Mouse (Mus musculus): ENCODE data around the gene Stpg2. TPM values are rescaled to one million over a fixed set of nuclear protein-coding genes. Genes with fewer than 3 reads are reported as not detected.
"Not testable (repeated sequence)": the region's sequence is repeated elsewhere in the genome, so short reads cannot be mapped to it uniquely, and the experiment has no call there.

Stpg2 gene
- polyA plus RNA-seq, 1 experiment, result not detected

- Histone ChIP-seq H3K27ac (replicated peaks; ENCODE audit: low read depth, low read length) (no peak overlapping the region), H3K4me3 (ENCODE audit: insufficient read depth, low read depth, low read length) (no peak overlapping the region), H3K4me1 (ENCODE audit: control insufficient read depth, insufficient read depth, insufficient read length, low read length) (no peaks in the 10 kb centered on the region)
These were observed 409.1 kb downstream of the Stpg2 start for GRCm38 (mm10) chr3:139614641-139615040.

GRCm38 (mm10) chr3:139615791-139616190 is 410.3 kb downstream of the Stpg2 start:
- Histone ChIP-seq H3K4me3 (ENCODE audit: insufficient read depth, low read depth, low read length) (no peak overlapping the region), H3K27ac (replicated peaks; ENCODE audit: low read depth, low read length) (no peak overlapping the region), H3K4me1 (ENCODE audit: control insufficient read depth, insufficient read depth, insufficient read length, low read length) (no peaks in the 10 kb centered on the region)

GRCm38 (mm10) chr3:139637887-139638286 is 432.4 kb downstream of the Stpg2 start:
- Histone ChIP-seq H3K4me3 (ENCODE audit: insufficient read depth, low read depth, low read length) (no peak overlapping the region), H3K27ac (replicated peaks; ENCODE audit: low read depth, low read length) (no peak overlapping the region), H3K4me1 (ENCODE audit: control insufficient read depth, insufficient read depth, insufficient read length, low read length) (no peaks in the 10 kb centered on the region)

- H3K4me1 ChIP-seq (ENCODE audit: control insufficient read depth, insufficient read depth, insufficient read length, low read length), result no peaks in the 10 kb centered on the region
- no peak overlapping the region for H3K27ac ChIP-seq (replicated peaks; ENCODE audit: low read depth, low read length)
- no peak overlapping the region for H3K4me3 ChIP-seq (ENCODE audit: insufficient read depth, low read depth, low read length)
These were observed 446.0 kb downstream of the Stpg2 start for GRCm38 (mm10) chr3:139651505-139651904.

GRCm38 (mm10) chr3:139659416-139659815 is 453.9 kb downstream of the Stpg2 start:
- Histone ChIP-seq H3K4me1 (ENCODE audit: control insufficient read depth, insufficient read depth, insufficient read length, low read length) (no peaks in the 10 kb centered on the region), H3K4me3 (ENCODE audit: insufficient read depth, low read depth, low read length) (no peak overlapping the region), H3K27ac (replicated peaks; ENCODE audit: low read depth, low read length) (no peak overlapping the region)

GRCm38 (mm10) chr3:139662241-139662640 is 456.7 kb downstream of the Stpg2 start:
- Histone ChIP-seq H3K4me1 (ENCODE audit: control insufficient read depth, insufficient read depth, insufficient read length, low read length) (no peaks in the 10 kb centered on the region), H3K4me3 (ENCODE audit: insufficient read depth, low read depth, low read length) (no peak overlapping the region), H3K27ac (replicated peaks; ENCODE audit: low read depth, low read length) (no peak overlapping the region)

GRCm38 (mm10) chr3:139663712-139664245 is 458.3 kb downstream of the Stpg2 start:
- no peaks in the 10 kb centered on the region for H3K4me1 ChIP-seq (ENCODE audit: control insufficient read depth, insufficient read depth, insufficient read length, low read length)
- no peak overlapping the region for H3K27ac ChIP-seq (replicated peaks; ENCODE audit: low read depth, low read length)
- no peak overlapping the region for H3K4me3 ChIP-seq (ENCODE audit: insufficient read depth, low read depth, low read length)

- Histone ChIP-seq H3K4me3 (ENCODE audit: insufficient read depth, low read depth, low read length) (no peak overlapping the region), H3K27ac (replicated peaks; ENCODE audit: low read depth, low read length) (no peak overlapping the region), H3K4me1 (ENCODE audit: control insufficient read depth, insufficient read depth, insufficient read length, low read length) (no peaks in the 10 kb centered on the region)
These were observed 459.6 kb downstream of the Stpg2 start for GRCm38 (mm10) chr3:139665047-139665446.

GRCm38 (mm10) chr3:139676192-139676591 is 470.7 kb downstream of the Stpg2 start:
- no peak overlapping the region for H3K27ac ChIP-seq (replicated peaks; ENCODE audit: low read depth, low read length)
- H3K4me3 ChIP-seq (ENCODE audit: insufficient read depth, low read depth, low read length), result no peak overlapping the region

GRCm38 (mm10) chr3:139676723-139677122 is 471.2 kb downstream of the Stpg2 start:
- Histone ChIP-seq H3K27ac (replicated peaks; ENCODE audit: low read depth, low read length) (no peak overlapping the region), H3K4me3 (ENCODE audit: insufficient read depth, low read depth, low read length) (no peak overlapping the region), H3K4me1 (ENCODE audit: control insufficient read depth, insufficient read depth, insufficient read length, low read length) (no peaks in the 10 kb centered on the region)

More at GRCm38 (mm10) chr3:139676192-139676591, 470.7 kb downstream of the Stpg2 start:
- no peaks in the 10 kb centered on the region for H3K4me1 ChIP-seq (ENCODE audit: control insufficient read depth, insufficient read depth, insufficient read length, low read length)

GRCm38 (mm10) chr3:139704238-139704637 is 498.7 kb downstream of the Stpg2 start:
- H3K27ac ChIP-seq (replicated peaks; ENCODE audit: low read depth, low read length); H3K4me1 ChIP-seq (ENCODE audit: control insufficient read depth, insufficient read depth, insufficient read length, low read length); H3K4me3 ChIP-seq (ENCODE audit: insufficient read depth, low read depth, low read length): not testable (repeated sequence)

- H3K4me3 ChIP-seq (ENCODE audit: insufficient read depth, low read depth, low read length); H3K4me1 ChIP-seq (ENCODE audit: control insufficient read depth, insufficient read depth, insufficient read length, low read length); H3K27ac ChIP-seq (replicated peaks; ENCODE audit: low read depth, low read length): not testable (repeated sequence)
These were observed 501.9 kb downstream of the Stpg2 start for GRCm38 (mm10) chr3:139707396-139707795.

GRCm38 (mm10) chr3:139709794-139710193 is 504.3 kb downstream of the Stpg2 start:
- Histone ChIP-seq H3K4me3 (ENCODE audit: insufficient read depth, low read depth, low read length) (no peak overlapping the region), H3K27ac (replicated peaks; ENCODE audit: low read depth, low read length) (no peak overlapping the region), H3K4me1 (ENCODE audit: control insufficient read depth, insufficient read depth, insufficient read length, low read length) (no peaks in the 10 kb centered on the region)

GRCm38 (mm10) chr3:139728751-139729150 is 523.3 kb downstream of the Stpg2 start:
- Histone ChIP-seq H3K27ac (replicated peaks; ENCODE audit: low read depth, low read length) (no peak overlapping the region), H3K4me3 (ENCODE audit: insufficient read depth, low read depth, low read length) (no peak overlapping the region), H3K4me1 (ENCODE audit: control insufficient read depth, insufficient read depth, insufficient read length, low read length) (no peaks in the 10 kb centered on the region)

- no peak overlapping the region for H3K27ac ChIP-seq (replicated peaks; ENCODE audit: low read depth, low read length)
- H3K4me3 ChIP-seq (ENCODE audit: insufficient read depth, low read depth, low read length), result no peak overlapping the region
- no peaks in the 10 kb centered on the region for H3K4me1 ChIP-seq (ENCODE audit: control insufficient read depth, insufficient read depth, insufficient read length, low read length)
These were observed 523.8 kb downstream of the Stpg2 start for GRCm38 (mm10) chr3:139729248-139729647.

- Histone ChIP-seq H3K27ac (replicated peaks; ENCODE audit: low read depth, low read length) (no peak overlapping the region), H3K4me3 (ENCODE audit: insufficient read depth, low read depth, low read length) (no peak overlapping the region)
These were observed 527.7 kb downstream of the Stpg2 start for GRCm38 (mm10) chr3:139733156-139733555.

More at GRCm38 (mm10) chr3:139733156-139733555, 527.7 kb downstream of the Stpg2 start:
- H3K4me1 ChIP-seq (ENCODE audit: control insufficient read depth, insufficient read depth, insufficient read length, low read length), result no peaks in the 10 kb centered on the region

Data from brown adipose tissue, adult 24 weeks (tissue).